Mouse (Mus musculus) c-Kit-positive CD71-positive TER-119-positive erythroid progenitor cells, embryonic 14.5 days (primary cell): Measurements from ENCODE around the gene Sugp2.

Source experiments
- DNase-seq: peaks from one replicate; pipeline ENCODE4 v3.0.0-alpha.2; 2013; ENCODE audit warnings: low spot score

The Sugp2 gene

GRCm38 (mm10) chr8:70220911-70221310, 13.1 kb upstream of the Sugp2 start:
- no peak for DNase-seq

- no peak for DNase-seq
These were observed 12.0 kb upstream of the Sugp2 start for GRCm38 (mm10) chr8:70222041-70222440.

GRCm38 (mm10) chr8:70223341-70223740, 10.7 kb upstream of the Sugp2 start:
- DNase-seq = no peak

- no peak for DNase-seq
These were observed 6.0 kb upstream of the Sugp2 start for GRCm38 (mm10) chr8:70227997-70228396.

GRCm38 (mm10) chr8:70230837-70231236, 3.2 kb upstream of the Sugp2 start:
- DNase-seq = no peak

- peak; percentile 17 for DNase-seq
These were observed 420 bp upstream of the Sugp2 start for GRCm38 (mm10) chr8:70233606-70234005.

GRCm38 (mm10) chr8:70234781-70235128, 729 bp downstream of the Sugp2 start:
- DNase-seq = no peak

- no peak for DNase-seq
These were observed 3.8 kb downstream of the Sugp2 start for GRCm38 (mm10) chr8:70237842-70238241.

- DNase-seq = no peak
These were observed 6.6 kb downstream of the Sugp2 start for GRCm38 (mm10) chr8:70240642-70241041.

- no peak for DNase-seq
These were observed 12.6 kb downstream of the Sugp2 start for GRCm38 (mm10) chr8:70246622-70247021.

- no peak for DNase-seq
These were observed 13.8 kb downstream of the Sugp2 start for GRCm38 (mm10) chr8:70247841-70248240.

GRCm38 (mm10) chr8:70254628-70255027, 20.6 kb downstream of the Sugp2 start:
- DNase-seq = no peak

GRCm38 (mm10) chr8:70257456-70257855, 23.4 kb downstream of the Sugp2 start:
- DNase-seq = no peak

- DNase-seq = no peak
These were observed 24.6 kb downstream of the Sugp2 start for GRCm38 (mm10) chr8:70258600-70258999.

GRCm38 (mm10) chr8:70259043-70259442, 25.0 kb downstream of the Sugp2 start:
- no peak for DNase-seq

- no peak for DNase-seq
These were observed 33.6 kb downstream of the Sugp2 start for GRCm38 (mm10) chr8:70267674-70268073.

GRCm38 (mm10) chr8:70268311-70268710, 34.3 kb downstream of the Sugp2 start:
- no peak for DNase-seq

- DNase-seq = no peak
These were observed 35.0 kb downstream of the Sugp2 start for GRCm38 (mm10) chr8:70268799-70269565.

- DNase-seq = no peak
These were observed 38.9 kb downstream of the Sugp2 start for GRCm38 (mm10) chr8:70272949-70273348.

GRCm38 (mm10) chr8:70274350-70274749, 40.3 kb downstream of the Sugp2 start:
- DNase-seq = no peak

- no peak for DNase-seq
These were observed 42.5 kb downstream of the Sugp2 start for GRCm38 (mm10) chr8:70276476-70276875.

- DNase-seq = no peak
These were observed 44.1 kb downstream of the Sugp2 start for GRCm38 (mm10) chr8:70278175-70278574.

GRCm38 (mm10) chr8:70279266-70279665, 45.2 kb downstream of the Sugp2 start:
- DNase-seq = no peak

GRCm38 (mm10) chr8:70281001-70281400, 47.0 kb downstream of the Sugp2 start:
- no peak for DNase-seq
